Mouse (Mus musculus): ENCODE measurements around the gene Slc46a3.

DNA sequence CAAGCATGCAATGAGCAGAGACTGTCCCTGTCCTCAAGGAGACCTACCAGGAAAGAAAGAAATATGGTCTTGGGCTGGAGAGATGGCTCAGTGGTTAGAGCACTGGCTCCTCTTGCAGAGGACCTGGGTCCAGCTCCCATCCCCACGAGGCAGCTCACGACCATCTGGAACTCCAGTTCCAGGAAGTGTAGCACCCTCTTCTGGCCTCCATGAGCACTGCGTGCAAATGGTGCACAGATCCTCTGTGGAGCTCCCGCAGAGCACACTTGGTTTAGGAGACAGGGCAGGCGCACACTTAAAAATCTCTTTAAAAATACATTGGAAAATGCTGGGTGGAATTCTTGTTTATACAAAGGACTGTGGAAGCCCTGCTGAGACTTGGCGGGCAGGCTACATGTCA, 17.1 kb downstream of the Slc46a3 start:
- TF ChIP-seq CTCF (IDR thresholded peaks at IDR 0.05; ENCODE audit: borderline replicate concordance, extremely low read depth, insufficient read depth, insufficient read length): peak; percentile 43; the same call in 1 of the 2 replicates
- TF ChIP-seq POLR2A (IDR thresholded peaks at IDR 0.05; ENCODE audit: borderline replicate concordance, extremely low read depth, insufficient read depth, insufficient read length, poor library complexity, severe bottlenecking): no peak

All from brain, embryonic 14.5 days (tissue).